Mouse (Mus musculus): ENCODE results near the gene Ivns1abp.

DNA sequence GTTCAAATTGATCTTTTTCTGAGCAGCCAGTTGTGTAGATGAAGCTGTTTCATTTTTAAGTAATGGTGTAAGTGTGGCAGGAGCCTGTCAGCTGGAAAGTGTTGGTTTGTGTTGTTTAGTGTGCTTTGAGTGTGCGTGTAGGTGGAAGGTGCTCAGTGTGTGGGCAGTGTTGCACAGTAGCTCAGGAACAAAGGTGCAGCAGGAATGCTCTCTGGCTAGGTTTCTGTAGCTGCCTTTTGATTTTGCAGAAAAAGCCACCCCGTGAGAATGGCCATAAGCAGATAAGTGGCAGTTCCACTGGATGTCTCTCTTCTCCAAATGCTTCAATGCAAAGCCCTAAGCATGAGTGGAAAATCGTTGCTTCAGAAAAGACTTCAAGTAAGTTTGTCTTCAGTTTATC, 15.1 kb downstream of the Ivns1abp start:
- TF ChIP-seq CTCF (IDR thresholded peaks at IDR 0.05; ENCODE audit: borderline replicate concordance, extremely low read depth, insufficient read depth, insufficient read length) (no peak), POLR2A (IDR thresholded peaks at IDR 0.05; ENCODE audit: borderline replicate concordance, extremely low read depth, insufficient read depth, insufficient read length, poor library complexity, severe bottlenecking) (no peak)

All from brain, embryonic 14.5 days (tissue).